Mouse (Mus musculus) erythroblast, embryonic 14.5 days (primary cell): ENCODE measurements around the gene Rbpjl. TPM values are rescaled to one million over a fixed set of nuclear protein-coding genes. Genes with fewer than 3 reads are reported as not detected.

ENCODE experiments used
- H3K27me3 ChIP-seq: 2 replicates; pipeline ENCODE4 v1.6.1; 2012; ENCODE audit warnings: inconsistent platforms; ENCODE audit not compliant: control insufficient read depth
- H3K36me3 ChIP-seq: 2 replicates; pipeline ENCODE4 v1.6.1; 2012; ENCODE audit warnings: mild to moderate bottlenecking, inconsistent platforms; ENCODE audit not compliant: control insufficient read depth
- H3K4me1 ChIP-seq: 2 replicates; pipeline ENCODE4 v1.6.1; 2012; ENCODE audit warnings: inconsistent platforms; ENCODE audit not compliant: control insufficient read depth
- H3K4me3 ChIP-seq: replicated peaks from 2 replicates; pipeline ENCODE3; 2012; ENCODE audit warnings: moderate library complexity, mild to moderate bottlenecking, inconsistent platforms
- H3K9me3 ChIP-seq: 2 replicates; pipeline ENCODE4 v1.6.1; 2012; ENCODE audit warnings: low read length, inconsistent platforms, mixed read lengths; ENCODE audit not compliant: control insufficient read depth
- GATA1 ChIP-seq: IDR thresholded peaks from 2 replicates; pipeline ENCODE4 v1.6.1; 2012; ENCODE audit warnings: low read length, inconsistent platforms, mixed read lengths
- TAL1 ChIP-seq: IDR thresholded peaks from 3 replicates; pipeline ENCODE4 v1.6.1; 2012; ENCODE audit warnings: low read length, inconsistent platforms, mixed read lengths
- polyA plus RNA-seq: library from polyadenylated mRNA; stranded (reverse); fragments of >175 nt; gene quantifications from 2 replicates; pipeline ENCODE4 v1.2.3, GENCODE M21; 2012

Rbpjl gene
- polyA plus RNA-seq, 1 experiment = not detected

GRCm38 (mm10) chr2:164422675-164423393, 19.9 kb downstream of the Rbpjl start:
- Histone ChIP-seq H3K27me3 (peaks cover 3% of the 10 kb centered on the region; the same call in 1 of the 2 replicates), H3K9me3 (no peaks in the 10 kb centered on the region), H3K36me3 (peaks cover 7% of the 10 kb centered on the region; the same call in 1 of the 2 replicates), H3K4me3 (no peak overlapping the region), H3K4me1 (no peaks in the 10 kb centered on the region)
- TF ChIP-seq TAL1 = no peak
- TF ChIP-seq GATA1 = no peak

DNA sequence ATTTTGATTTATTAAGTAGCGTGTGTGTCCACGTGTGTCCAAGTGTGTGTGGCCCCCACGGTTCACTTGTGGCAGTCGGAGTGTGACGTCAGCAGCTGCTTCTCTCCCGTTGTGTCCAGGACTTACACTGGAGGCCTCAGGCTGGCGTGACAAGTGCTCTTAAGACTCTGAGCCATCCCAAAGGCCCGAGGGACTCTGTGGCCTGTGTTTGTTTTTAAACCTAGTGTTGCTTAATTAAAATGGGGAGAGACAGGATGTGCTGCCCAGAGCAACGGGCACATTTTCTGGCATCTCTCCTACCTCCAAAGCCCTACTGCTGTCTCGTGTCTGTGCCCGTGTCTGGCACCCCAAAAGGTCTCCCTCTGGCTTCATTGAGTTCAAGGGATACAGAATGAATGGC, 20.5 kb downstream of the Rbpjl start:
- Histone ChIP-seq H3K36me3 (peaks cover 7% of the 10 kb centered on the region; the same call in 1 of the 2 replicates), H3K9me3 (no peaks in the 10 kb centered on the region), H3K4me1 (no peaks in the 10 kb centered on the region), H3K27me3 (peaks cover 3% of the 10 kb centered on the region; the same call in 1 of the 2 replicates), H3K4me3 (no peak overlapping the region)
- TF ChIP-seq TAL1 = no peak
- TF ChIP-seq GATA1 = no peak

GRCm38 (mm10) chr2:164424406-164424805, 21.5 kb downstream of the Rbpjl start:
- H3K4me3 ChIP-seq = no peak overlapping the region
- H3K4me1 ChIP-seq = no peaks in the 10 kb centered on the region
- H3K9me3 ChIP-seq = no peaks in the 10 kb centered on the region
- H3K36me3 ChIP-seq = peaks cover 10% of the 10 kb centered on the region; the same call in 1 of the 2 replicates
- TF ChIP-seq GATA1 = no peak
- no peak for TF ChIP-seq TAL1
- H3K27me3 ChIP-seq = peaks cover 3% of the 10 kb centered on the region; the same call in 1 of the 2 replicates

- no peaks in the 10 kb centered on the region for H3K4me1 ChIP-seq
- no peak for TF ChIP-seq TAL1
- no peak for TF ChIP-seq GATA1
- peaks cover 10% of the 10 kb centered on the region; the same call in 1 of the 2 replicates for H3K36me3 ChIP-seq
- H3K27me3 ChIP-seq = peaks cover 5% of the 10 kb centered on the region; the same call in 1 of the 2 replicates
- H3K9me3 ChIP-seq = no peaks in the 10 kb centered on the region
- H3K4me3 ChIP-seq = no peak overlapping the region
These were observed 22.5 kb downstream of the Rbpjl start for GRCm38 (mm10) chr2:164425401-164425800.

DNA sequence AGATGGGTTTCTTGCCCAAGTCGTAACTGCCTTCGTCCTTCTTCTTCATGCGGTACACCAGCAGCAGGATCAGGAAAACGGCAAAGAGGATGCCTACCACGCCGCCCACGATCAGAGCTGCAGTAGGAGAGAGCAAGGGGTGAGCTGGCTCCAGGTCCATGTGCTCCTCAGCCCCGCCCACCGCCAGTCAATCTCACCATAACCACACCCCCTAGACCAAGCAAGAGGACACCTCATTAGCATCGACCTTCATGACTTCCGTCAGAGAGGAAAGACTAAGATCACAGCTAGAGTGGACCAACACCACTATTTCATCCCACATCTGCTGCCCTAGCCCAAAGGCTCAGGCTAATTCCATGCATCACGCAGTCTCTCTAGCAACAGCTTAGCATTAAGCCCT, 23.2 kb downstream of the Rbpjl start:
- Histone ChIP-seq H3K4me1 (no peaks in the 10 kb centered on the region), H3K36me3 (peaks cover 10% of the 10 kb centered on the region; the same call in 1 of the 2 replicates), H3K4me3 (no peak overlapping the region), H3K27me3 (peaks cover 5% of the 10 kb centered on the region; the same call in 1 of the 2 replicates), H3K9me3 (no peaks in the 10 kb centered on the region)
- no peak for TF ChIP-seq TAL1

GRCm38 (mm10) chr2:164426952-164427351, 24.0 kb downstream of the Rbpjl start:
- H3K4me3 ChIP-seq = no peak overlapping the region
- peaks cover 10% of the 10 kb centered on the region; the same call in 1 of the 2 replicates for H3K36me3 ChIP-seq
- H3K27me3 ChIP-seq = peaks cover 7% of the 10 kb centered on the region; the same call in 1 of the 2 replicates
- no peaks in the 10 kb centered on the region for H3K4me1 ChIP-seq
- TF ChIP-seq GATA1 = no peak
- TF ChIP-seq TAL1 = no peak
- H3K9me3 ChIP-seq = no peaks in the 10 kb centered on the region

- no peak overlapping the region for H3K4me3 ChIP-seq
- no peaks in the 10 kb centered on the region for H3K9me3 ChIP-seq
- no peak for TF ChIP-seq TAL1
- TF ChIP-seq GATA1 = no peak
- H3K27me3 ChIP-seq = peaks cover 7% of the 10 kb centered on the region; the same call in 1 of the 2 replicates
- H3K36me3 ChIP-seq = peaks cover 10% of the 10 kb centered on the region; the same call in 1 of the 2 replicates
- H3K4me1 ChIP-seq = no peaks in the 10 kb centered on the region
These were observed 25.5 kb downstream of the Rbpjl start for GRCm38 (mm10) chr2:164428451-164428850.

GRCm38 (mm10) chr2:164429881-164430615, 27.1 kb downstream of the Rbpjl start:
- Histone ChIP-seq H3K36me3 (peaks cover 6% of the 10 kb centered on the region; the same call in 1 of the 2 replicates), H3K4me3 (no peak overlapping the region), H3K4me1 (no peaks in the 10 kb centered on the region), H3K9me3 (no peaks in the 10 kb centered on the region), H3K27me3 (peaks cover 7% of the 10 kb centered on the region; the same call in 1 of the 2 replicates)
- TF ChIP-seq TAL1 (no peak), GATA1 (no peak)

- Histone ChIP-seq H3K4me3 (no peak overlapping the region), H3K36me3 (peaks cover 6% of the 10 kb centered on the region; the same call in 1 of the 2 replicates), H3K4me1 (no peaks in the 10 kb centered on the region), H3K9me3 (no peaks in the 10 kb centered on the region), H3K27me3 (peaks cover 7% of the 10 kb centered on the region; the same call in 1 of the 2 replicates)
- TF ChIP-seq TAL1 (no peak), GATA1 (no peak)
These were observed 27.8 kb downstream of the Rbpjl start for GRCm38 (mm10) chr2:164430697-164431096.
